Mouse (Mus musculus) limb, embryonic 13.5 days (tissue): Measurements from ENCODE around the gene Ckm. TPM values are rescaled to one million over a fixed set of nuclear protein-coding genes. Genes with fewer than 3 reads are reported as not detected.

Source experiments
- ATAC-seq: fragments of 200-750 bp; cut with Nextera tagmentation; 2 replicates; pipeline ENCODE4 v1.8.0; 2017; ENCODE audit warnings: low read depth, moderate number of reproducible peaks, moderate TSS enrichment; ENCODE audit not compliant: low FRiP score
- H3K27ac ChIP-seq: fragments of 300-500 bp; sonication (generic); 2 replicates; pipeline ENCODE4 v1.5.1; 2015; ENCODE audit warnings: inconsistent platforms, mild to moderate bottlenecking, moderate library complexity
- H3K27me3 ChIP-seq: fragments of 300-500 bp; sonication (generic); 2 replicates; pipeline ENCODE4 v1.6.1; 2015; ENCODE audit warnings: mild to moderate bottlenecking, inconsistent platforms
- H3K36me3 ChIP-seq: fragments of 300-500 bp; sonication (generic); 2 replicates; pipeline ENCODE4 v1.6.1; 2015; ENCODE audit warnings: inconsistent platforms, mild to moderate bottlenecking, moderate library complexity
- H3K4me1 ChIP-seq: fragments of 300-500 bp; sonication (generic); 2 replicates; pipeline ENCODE4 v1.6.1; 2015; ENCODE audit warnings: inconsistent platforms
- H3K4me2 ChIP-seq: fragments of 300-500 bp; sonication (generic); replicated peaks from 2 replicates; pipeline ENCODE4 v1.6.1; 2015; ENCODE audit warnings: inconsistent platforms, mild to moderate bottlenecking, moderate library complexity
- H3K4me3 ChIP-seq: fragments of 300-500 bp; sonication (generic); 2 replicates; pipeline ENCODE4 v1.5.1; 2015; ENCODE audit warnings: moderate library complexity, mild to moderate bottlenecking, inconsistent platforms
- H3K9ac ChIP-seq: fragments of 300-500 bp; sonication (generic); 2 replicates; pipeline ENCODE4 v1.6.1; 2015; ENCODE audit warnings: mild to moderate bottlenecking, inconsistent platforms
- H3K9me3 ChIP-seq: fragments of 300-500 bp; sonication (generic); 2 replicates; pipeline ENCODE4 v1.6.1; 2016; ENCODE audit warnings: inconsistent platforms
- WGBS: fragments of 180-500 bp; shearing (Covaris S2); methylation state at CpG from one replicate; pipeline ENCODE4 v1.1.7; 2015; 5-methylcytosine and 5-hydroxymethylcytosine counted together
- polyA plus RNA-seq: library from polyadenylated mRNA; unstranded; fragments of >200 nt; fragmentation: Nextera tagmentation; extraction: Ambion mirVana; gene quantifications from 2 replicates; pipeline ENCODE4 v1.2.1, GENCODE M21; 2015

Gene Ckm
- polyA plus RNA-seq, 1 experiment from 2014 or later: 3.2 TPM

DNA sequence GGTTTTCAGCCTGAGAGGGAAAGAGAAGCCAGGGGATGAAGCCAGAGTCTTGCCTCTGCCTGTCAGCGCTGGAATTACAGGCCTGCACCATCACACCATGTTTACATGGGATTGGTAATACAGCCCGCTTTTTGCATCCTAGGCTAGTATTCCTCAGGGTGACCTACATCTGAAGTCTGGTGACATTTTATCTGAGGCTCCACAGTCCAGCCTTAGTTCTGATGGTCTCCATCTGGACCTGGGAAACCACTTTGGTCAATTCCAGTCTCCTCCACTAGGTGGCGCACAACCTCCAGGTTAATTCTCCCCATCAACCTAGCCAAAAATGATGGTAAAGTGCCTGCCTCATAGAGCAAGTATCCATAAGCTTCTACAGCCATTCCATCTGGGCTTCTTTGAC lies 38.8 kb downstream of the Ckm start:
- no peak overlapping the region for H3K4me2 ChIP-seq
- no peaks in the 10 kb centered on the region for H3K27me3 ChIP-seq
- ATAC-seq: peak; percentile 37; the same call in 1 of the 2 replicates
- no peaks in the 10 kb centered on the region for H3K4me1 ChIP-seq
- H3K27ac ChIP-seq: no peak overlapping the region
- no peaks in the 10 kb centered on the region for H3K9me3 ChIP-seq
- WGBS: 38% methylated on average over 3 of the region's 3 CpGs
- no peak overlapping the region for H3K4me3 ChIP-seq
- peaks cover 90% of the 10 kb centered on the region for H3K36me3 ChIP-seq
- no peak overlapping the region for H3K9ac ChIP-seq

DNA sequence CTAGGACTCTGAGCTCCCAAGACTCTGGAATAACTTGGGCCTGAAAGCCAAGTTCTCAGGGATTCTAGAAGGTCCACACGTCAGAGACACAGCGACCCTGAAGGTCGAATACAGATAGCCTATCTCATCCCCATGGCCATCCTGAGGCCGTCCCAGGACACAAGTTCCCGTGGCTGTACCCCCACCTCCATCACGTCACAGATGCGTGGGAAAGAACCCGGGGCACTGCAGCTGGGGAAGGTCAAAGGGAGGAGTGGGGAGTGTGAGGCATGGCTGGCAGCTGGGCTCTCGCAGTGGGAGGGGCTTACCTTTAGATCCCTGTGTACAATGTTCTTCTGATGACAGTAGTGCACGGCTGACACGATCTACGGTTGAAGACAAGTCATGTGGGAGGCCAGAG lies 40.2 kb downstream of the Ckm start:
- peaks cover 91% of the 10 kb centered on the region for H3K36me3 ChIP-seq
- H3K27ac ChIP-seq: no peak overlapping the region
- no peaks in the 10 kb centered on the region for H3K9me3 ChIP-seq
- no peaks in the 10 kb centered on the region for H3K4me1 ChIP-seq
- 89% methylated on average over 12 of the region's 12 CpGs for WGBS
- ATAC-seq: no peak
- no peaks in the 10 kb centered on the region for H3K27me3 ChIP-seq
- no peak overlapping the region for H3K4me3 ChIP-seq
- H3K9ac ChIP-seq: no peak overlapping the region
- H3K4me2 ChIP-seq: no peak overlapping the region

DNA sequence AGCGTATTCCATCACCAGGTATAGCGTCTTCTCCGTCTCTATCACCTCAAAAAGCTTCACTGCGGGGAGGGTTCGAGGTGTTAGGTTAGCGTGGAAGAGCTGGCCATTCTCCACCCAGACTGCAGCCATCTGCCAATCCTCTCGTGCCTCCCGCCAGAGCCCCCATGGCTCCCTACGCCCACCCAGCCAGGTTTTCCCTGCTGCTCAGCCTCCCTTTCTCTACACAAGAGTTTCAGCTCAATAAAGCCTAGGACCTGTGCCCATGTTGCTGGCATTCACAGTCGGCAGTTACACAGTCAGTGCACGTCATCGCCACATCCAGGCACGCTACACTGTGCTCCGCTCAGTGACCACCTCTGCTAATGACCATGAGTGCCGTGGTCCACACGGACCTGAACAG lies 43.1 kb downstream of the Ckm start:
- H3K9ac ChIP-seq: no peak overlapping the region
- no peak overlapping the region for H3K4me2 ChIP-seq
- H3K27me3 ChIP-seq: no peaks in the 10 kb centered on the region
- H3K36me3 ChIP-seq: peaks cover 90% of the 10 kb centered on the region
- no peak overlapping the region for H3K4me3 ChIP-seq
- no peak overlapping the region for H3K27ac ChIP-seq
- H3K9me3 ChIP-seq: no peaks in the 10 kb centered on the region
- no peaks in the 10 kb centered on the region for H3K4me1 ChIP-seq
- WGBS: 91% methylated on average over 16 of the region's 16 CpGs
- no peak for ATAC-seq

DNA sequence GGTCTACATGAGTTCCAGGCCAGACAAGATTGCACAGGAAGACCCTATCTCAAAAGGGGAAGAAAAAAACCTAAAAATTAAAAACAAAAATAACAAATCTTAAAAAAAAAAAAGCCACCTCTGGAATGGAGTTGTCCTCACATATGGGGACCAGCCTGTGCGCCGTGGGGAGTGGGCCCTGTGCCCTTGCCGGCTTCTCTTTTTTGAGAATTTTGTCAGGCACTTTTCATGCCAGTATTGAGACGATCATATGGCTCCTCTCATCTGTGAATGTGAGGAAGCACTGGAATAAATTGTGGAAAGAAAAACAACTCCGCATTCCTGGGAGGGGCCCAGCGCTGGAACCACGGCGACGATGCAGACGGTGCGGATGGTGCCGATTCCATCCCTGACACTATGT lies 44.6 kb downstream of the Ckm start:
- 90% methylated on average over 12 of the region's 12 CpGs for WGBS
- Histone ChIP-seq H3K9me3 (no peaks in the 10 kb centered on the region), H3K4me3 (no peak overlapping the region), H3K4me2 (no peak overlapping the region), H3K9ac (no peak overlapping the region), H3K27ac (no peak overlapping the region), H3K4me1 (no peaks in the 10 kb centered on the region), H3K36me3 (peaks cover 88% of the 10 kb centered on the region), H3K27me3 (no peaks in the 10 kb centered on the region)
- ATAC-seq: no peak

DNA sequence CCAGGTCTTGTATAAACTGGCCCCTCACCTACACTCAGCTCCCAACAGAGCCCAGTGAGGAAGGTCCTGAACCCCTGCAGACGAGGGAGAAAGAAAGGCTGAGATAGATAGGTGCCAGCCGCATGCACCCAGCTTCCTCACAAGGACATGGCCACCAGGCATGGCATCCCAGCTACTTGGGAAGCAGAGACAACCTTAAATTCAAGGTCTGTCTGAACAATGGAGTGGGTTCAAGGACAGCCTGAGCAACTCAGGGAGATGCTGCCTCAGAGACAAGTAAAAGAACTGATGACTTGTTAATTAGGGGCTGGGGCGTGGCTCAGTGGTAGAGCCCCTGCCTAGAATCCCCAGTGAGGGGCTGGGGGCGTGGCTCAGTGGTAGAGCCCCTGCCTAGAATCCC lies 50.6 kb downstream of the Ckm start:
- Histone ChIP-seq H3K4me2 (no peak overlapping the region), H3K4me3 (no peak overlapping the region), H3K9ac (no peak overlapping the region), H3K27ac (no peak overlapping the region), H3K36me3 (peaks cover 53% of the 10 kb centered on the region), H3K4me1 (peaks cover 26% of the 10 kb centered on the region), H3K9me3 (no peaks in the 10 kb centered on the region), H3K27me3 (no peaks in the 10 kb centered on the region)
- no peak for ATAC-seq
- WGBS: 93% methylated on average over 4 of the region's 4 CpGs

DNA sequence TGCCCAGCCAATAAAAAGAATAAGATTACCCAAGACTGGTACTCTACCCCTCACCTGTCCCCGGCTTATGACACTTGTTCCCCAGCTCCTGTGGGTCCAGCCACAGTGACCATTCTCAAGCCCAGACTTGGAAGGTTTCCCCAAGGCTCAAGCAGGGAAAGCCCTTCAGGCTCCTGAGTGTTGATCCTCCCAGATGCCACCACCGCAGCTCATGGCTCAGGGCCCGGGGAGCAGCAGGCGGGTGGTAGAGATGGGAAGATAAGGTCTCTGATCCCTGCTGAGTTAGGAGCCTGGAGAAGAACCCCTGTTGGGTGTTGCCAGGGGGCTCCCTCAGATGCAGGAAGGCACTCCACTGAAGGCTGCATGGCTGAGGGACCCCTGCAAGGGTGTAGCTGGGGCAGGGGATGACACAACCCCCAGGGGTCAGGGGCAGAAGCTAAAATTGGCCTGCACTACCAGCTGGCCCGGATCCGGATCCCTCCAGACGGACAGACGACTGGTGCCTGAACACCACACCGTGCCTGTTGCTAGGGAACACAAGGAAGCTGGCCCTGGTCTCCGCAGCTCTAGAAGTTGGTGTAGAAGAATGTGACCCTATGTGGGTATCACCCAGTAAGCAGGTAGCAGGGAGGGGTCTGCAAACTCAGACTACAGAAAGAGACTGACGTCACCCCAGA lies 51.4 kb downstream of the Ckm start:
- no peak overlapping the region for H3K4me2 ChIP-seq
- no peaks in the 10 kb centered on the region for H3K27me3 ChIP-seq
- H3K27ac ChIP-seq: no peak overlapping the region
- no peak for ATAC-seq
- H3K4me3 ChIP-seq: no peak overlapping the region
- H3K36me3 ChIP-seq: peaks cover 46% of the 10 kb centered on the region
- H3K4me1 ChIP-seq: peaks cover 26% of the 10 kb centered on the region
- H3K9ac ChIP-seq: no peak overlapping the region
- H3K9me3 ChIP-seq: no peaks in the 10 kb centered on the region
- WGBS: 86% methylated on average over 11 of the region's 11 CpGs

DNA sequence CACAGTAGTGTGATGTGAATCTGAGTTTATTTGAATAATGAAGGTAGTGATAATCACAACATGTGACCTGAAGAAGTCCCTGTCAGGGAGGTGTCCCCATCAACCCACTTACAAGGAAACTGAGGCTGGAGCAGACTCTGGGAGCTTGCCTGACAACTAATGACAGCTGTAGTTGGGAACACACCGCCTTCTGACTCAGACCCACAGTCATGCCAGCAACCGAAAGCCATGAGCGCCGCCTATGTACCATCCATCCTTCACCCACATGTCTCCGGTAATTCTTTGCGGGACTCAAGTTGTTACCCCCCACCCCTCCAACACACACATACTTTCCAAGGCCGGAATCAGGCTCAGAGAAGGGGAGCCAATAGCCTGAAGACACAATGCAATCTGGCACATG lies 52.1 kb downstream of the Ckm start:
- Histone ChIP-seq H3K27ac (no peak overlapping the region), H3K9me3 (no peaks in the 10 kb centered on the region), H3K27me3 (no peaks in the 10 kb centered on the region), H3K36me3 (peaks cover 39% of the 10 kb centered on the region), H3K4me3 (peak overlapping the region; percentile 88), H3K4me2 (peak overlapping the region; percentile 99), H3K4me1 (peaks cover 26% of the 10 kb centered on the region), H3K9ac (0 out of 2 replicates have a peak overlapping the region, but pooled peaks have one; percentile 90)
- ATAC-seq: no peak
- WGBS: 90% methylated on average over 7 of the region's 7 CpGs

DNA sequence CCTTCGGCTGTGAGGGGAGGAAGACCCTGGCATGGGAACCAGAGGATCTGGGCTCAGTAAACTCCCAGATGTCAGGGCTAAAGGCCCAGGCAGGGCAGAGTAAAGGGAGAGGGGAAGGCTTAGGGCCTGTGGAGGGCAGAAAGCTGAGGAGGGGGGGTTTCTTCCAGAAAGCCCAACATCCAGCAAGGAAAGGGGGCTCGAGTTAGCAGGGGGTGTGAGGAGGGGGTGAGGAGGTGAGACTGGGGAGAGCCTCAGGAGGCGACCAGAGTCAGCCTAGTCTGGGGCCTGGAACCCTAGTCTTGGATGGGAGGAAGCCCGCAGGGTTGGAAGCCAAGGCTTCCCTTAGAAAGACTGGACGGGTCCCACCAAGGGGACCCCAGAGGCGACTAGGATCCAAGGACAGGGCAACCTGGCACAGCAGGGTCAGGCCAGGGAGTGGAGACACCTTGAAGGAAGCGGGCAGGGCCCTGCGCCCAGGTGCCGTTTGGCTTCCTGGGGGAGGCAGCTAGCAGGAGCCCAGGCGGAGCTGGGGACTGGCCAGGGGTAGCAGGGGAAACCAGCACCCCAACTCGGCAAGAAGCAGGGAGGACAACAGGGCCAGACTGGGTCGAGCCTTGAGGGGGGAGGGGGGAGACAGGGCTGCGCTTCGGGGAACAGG lies 53.0 kb downstream of the Ckm start:
- peak overlapping the region; percentile 90 for H3K9ac ChIP-seq
- peak; percentile 5; the same call in 1 of the 2 replicates for ATAC-seq
- 3% methylated on average over 14 of the region's 14 CpGs for WGBS

DNA sequence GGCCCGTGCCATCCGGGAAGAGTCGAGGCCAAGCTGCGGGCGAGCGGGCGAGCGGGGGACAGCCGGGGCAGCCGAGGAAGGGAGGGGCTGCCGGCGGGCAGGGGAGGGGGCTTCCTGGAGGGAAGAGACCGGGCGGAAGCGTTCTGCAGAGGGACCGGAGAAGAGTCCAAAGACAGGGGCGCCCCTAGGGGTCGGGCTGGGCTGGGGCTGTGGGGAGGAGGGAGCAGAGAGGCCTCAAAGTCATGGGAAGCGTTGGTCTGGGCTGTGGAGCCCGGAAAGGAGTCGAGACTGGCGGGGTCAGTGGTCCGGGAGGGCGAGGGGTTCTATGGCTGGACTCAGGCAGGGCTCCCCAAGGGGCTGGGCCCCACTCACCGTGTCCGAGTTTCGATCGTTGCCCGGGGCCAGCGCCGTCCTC lies 53.5 kb downstream of the Ckm start:
- H3K4me3 ChIP-seq: peak overlapping the region; percentile 88
- H3K27me3 ChIP-seq: no peaks in the 10 kb centered on the region
- peak; percentile 64 for ATAC-seq
- H3K4me1 ChIP-seq: peaks cover 31% of the 10 kb centered on the region
- no peaks in the 10 kb centered on the region for H3K9me3 ChIP-seq
- H3K36me3 ChIP-seq: peaks cover 29% of the 10 kb centered on the region
- H3K9ac ChIP-seq: peak overlapping the region; percentile 90
- H3K4me2 ChIP-seq: peak overlapping the region; percentile 99
- peak overlapping the region; percentile 82; the same call in 1 of the 2 replicates for H3K27ac ChIP-seq
- WGBS: under 1% methylated on average over 22 of the region's 31 CpGs

More for the DNA sequence above, 53.0 kb downstream of the Ckm start:
- H3K4me1 ChIP-seq: peaks cover 26% of the 10 kb centered on the region
- peak overlapping the region; percentile 82; the same call in 1 of the 2 replicates for H3K27ac ChIP-seq
- H3K36me3 ChIP-seq: peaks cover 30% of the 10 kb centered on the region
- peak overlapping the region; percentile 99 for H3K4me2 ChIP-seq
- peak overlapping the region; percentile 88 for H3K4me3 ChIP-seq
- no peaks in the 10 kb centered on the region for H3K9me3 ChIP-seq
- no peaks in the 10 kb centered on the region for H3K27me3 ChIP-seq

DNA sequence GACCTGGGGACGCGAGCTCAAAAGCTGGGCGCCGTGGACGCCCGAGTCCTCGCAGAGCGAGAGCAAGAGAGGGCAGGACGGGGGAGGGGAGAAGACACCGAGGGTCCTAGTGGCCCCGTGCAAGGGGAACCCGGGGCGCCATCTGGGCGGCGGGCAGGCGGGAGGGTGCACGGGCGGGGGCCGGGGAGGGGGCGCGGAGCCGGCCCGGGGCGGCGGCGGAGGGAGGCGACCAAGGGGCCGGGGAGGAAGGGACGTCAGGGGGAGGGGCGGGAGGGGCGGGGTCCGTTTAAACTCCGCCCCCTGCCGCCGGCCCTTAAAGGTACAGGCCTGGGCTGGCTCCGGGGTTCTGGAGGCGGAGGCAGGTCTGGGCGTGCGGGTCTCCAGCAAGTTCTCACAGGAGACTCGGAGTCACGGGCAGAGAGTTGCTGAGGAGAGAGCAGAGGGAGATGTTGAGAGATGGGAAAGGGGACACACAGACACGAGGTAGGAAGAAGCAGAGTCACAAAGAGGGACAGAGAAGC lies 54.1 kb downstream of the Ckm start, which contains the start of gene Mark4:
TSS of gene Mark4 (minus strand) at position 231 of the 521 bp plus-strand sequence.
- WGBS: 2% methylated on average over 38 of the region's 42 CpGs
- H3K36me3 ChIP-seq: peaks cover 23% of the 10 kb centered on the region
- H3K4me1 ChIP-seq: peaks cover 34% of the 10 kb centered on the region
- no peaks in the 10 kb centered on the region for H3K27me3 ChIP-seq
- H3K4me2 ChIP-seq: peak within 1 kb of the TSS; percentile 99
- peak within 1 kb of the TSS; percentile 88 for H3K4me3 ChIP-seq
- no peaks in the 10 kb centered on the region for H3K9me3 ChIP-seq
- H3K9ac ChIP-seq: peak within 1 kb of the TSS; percentile 90
- peak within 1 kb of the TSS; percentile 82; the same call in 1 of the 2 replicates for H3K27ac ChIP-seq
- peak; percentile 81 for ATAC-seq

DNA sequence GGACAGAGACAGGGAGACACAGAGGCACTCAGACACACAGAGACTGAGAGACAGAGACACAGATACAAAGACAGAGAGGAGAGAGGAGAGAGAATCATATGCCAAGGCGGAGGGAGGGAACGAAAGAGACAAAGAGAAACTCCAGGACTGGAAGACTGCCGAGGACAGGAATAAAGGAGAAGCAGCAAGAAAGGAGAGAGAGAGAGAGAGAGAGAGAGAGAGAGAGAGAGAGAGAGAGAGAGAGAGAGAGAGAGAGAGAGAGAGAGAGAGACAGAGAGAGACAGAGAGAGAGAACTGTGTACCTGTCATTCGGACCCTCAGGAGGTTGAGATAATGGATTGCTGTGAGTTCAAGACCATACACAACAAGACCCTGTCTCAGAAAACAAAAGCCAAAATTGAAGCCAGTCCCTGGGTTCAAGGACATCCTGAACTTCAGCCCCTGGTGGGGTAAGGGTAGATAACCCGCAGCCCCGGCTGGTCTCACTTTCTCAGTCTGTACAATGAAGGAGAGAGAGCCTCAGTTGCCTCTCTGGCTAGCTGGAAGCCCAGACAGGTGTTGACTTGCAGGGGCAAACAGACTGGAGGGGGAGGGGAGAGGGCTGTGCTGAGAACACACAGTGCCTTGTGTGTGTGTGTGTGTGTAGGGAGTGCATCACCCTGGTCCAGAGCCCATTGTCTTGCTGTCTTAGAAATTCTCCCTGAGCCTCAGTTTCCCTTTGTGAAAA lies 54.7 kb downstream of the Ckm start:
- Histone ChIP-seq H3K9me3 (no peaks in the 10 kb centered on the region), H3K4me1 (peaks cover 40% of the 10 kb centered on the region), H3K4me3 (peak overlapping the region; percentile 88), H3K9ac (peak overlapping the region; percentile 90), H3K27me3 (no peaks in the 10 kb centered on the region), H3K36me3 (peaks cover 19% of the 10 kb centered on the region), H3K4me2 (peak overlapping the region; percentile 99), H3K27ac (peak overlapping the region; percentile 63; the same call in 1 of the 2 replicates)
- ATAC-seq: no peak
- WGBS: 21% methylated on average over 6 of the region's 6 CpGs

DNA sequence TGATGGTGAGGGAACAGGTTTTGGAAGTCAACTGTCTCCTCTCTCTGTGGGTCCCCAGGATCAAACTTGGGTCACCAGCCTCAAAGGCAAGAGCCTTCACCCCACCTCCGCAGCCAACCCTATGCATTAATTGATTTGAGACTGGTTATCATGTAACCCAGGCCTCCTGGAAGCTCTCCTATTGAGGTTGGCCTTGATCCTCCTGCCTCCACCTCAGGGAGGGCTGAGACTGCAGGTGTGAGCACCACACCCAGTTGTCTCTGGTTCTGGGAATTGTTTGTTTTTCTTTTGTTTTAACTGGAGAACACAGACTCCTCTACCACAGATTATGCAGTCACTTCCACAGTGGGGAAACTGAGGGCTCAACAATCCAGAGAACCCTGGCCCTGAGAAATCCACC lies 55.9 kb downstream of the Ckm start:
- no peak overlapping the region for H3K4me2 ChIP-seq
- H3K36me3 ChIP-seq: peaks cover 8% of the 10 kb centered on the region
- ATAC-seq: no peak
- H3K27ac ChIP-seq: no peak overlapping the region
- WGBS: 83% methylated on average over 1 of the region's 1 CpGs
- H3K9ac ChIP-seq: no peak overlapping the region
- H3K27me3 ChIP-seq: no peaks in the 10 kb centered on the region
- no peaks in the 10 kb centered on the region for H3K9me3 ChIP-seq
- H3K4me3 ChIP-seq: no peak overlapping the region
- H3K4me1 ChIP-seq: peaks cover 50% of the 10 kb centered on the region
